Mouse (Mus musculus) gastrocnemius, adult 2 months (tissue): ENCODE results near the gene Ppm1h. TPM values are rescaled to one million over a fixed set of nuclear protein-coding genes. Genes with fewer than 3 reads are reported as not detected.

Source experiments
- DNase-seq: peaks from one replicate; pipeline ENCODE4 v3.0.0; 2022
- H3K27ac ChIP-seq: fragments of 200-600 bp; 2 replicates; pipeline ENCODE4 v1.8.1; 2022; ENCODE audit warnings: mild to moderate bottlenecking
- H3K4me3 ChIP-seq: fragments of 200-600 bp; 2 replicates; pipeline ENCODE4 v1.8.1; 2022; ENCODE audit warnings: mild to moderate bottlenecking, moderate library complexity
- CTCF ChIP-seq: fragments of 200-600 bp; IDR thresholded peaks from 2 replicates; pipeline ENCODE4 v1.8.1; 2022; ENCODE audit warnings: antibody characterized with exemption, mild to moderate bottlenecking, moderate library complexity
- intact Hi-C: fragments of 180-260 bp; cut with DNase I; formaldehyde crosslinking; loops from one replicate; pipeline ENCODE4 v1.15.1; 2025
- total RNA-seq, 2 experiments: library from RNA; stranded (reverse); gene quantifications; 2 replicates each; pipeline ENCODE4 v1.2.3; 2021

Ppm1h gene
- total RNA-seq, 2 experiments from 2014 or later, result 1.2 to 2.0 TPM

GRCm38 (mm10) chr10:122715856-122716255 lies 37.3 kb downstream of the Ppm1h start:
- no peak for TF ChIP-seq CTCF
- no peak overlapping the region for H3K4me3 ChIP-seq
- intact Hi-C loops, result no loop called here
- H3K27ac ChIP-seq, result no peak overlapping the region
- DNase-seq, result no peak

GRCm38 (mm10) chr10:122716286-122716685 lies 37.7 kb downstream of the Ppm1h start:
- DNase-seq, result no peak
- intact Hi-C loops, result no loop called here

GRCm38 (mm10) chr10:122716739-122717474 lies 38.3 kb downstream of the Ppm1h start:
- Histone ChIP-seq H3K27ac (no peak overlapping the region), H3K4me3 (no peak overlapping the region)
- intact Hi-C loops, result no loop called here
- DNase-seq, result no peak
- TF ChIP-seq CTCF, result no peak

More at GRCm38 (mm10) chr10:122716286-122716685, 37.7 kb downstream of the Ppm1h start:
- Histone ChIP-seq H3K27ac (no peak overlapping the region), H3K4me3 (no peak overlapping the region)
- TF ChIP-seq CTCF, result no peak

GRCm38 (mm10) chr10:122717754-122718415 lies 39.3 kb downstream of the Ppm1h start:
- H3K27ac ChIP-seq, result no peak overlapping the region
- H3K4me3 ChIP-seq, result no peak overlapping the region
- no peak for TF ChIP-seq CTCF
- DNase-seq, result no peak
- intact Hi-C loops, result no loop called here

GRCm38 (mm10) chr10:122718951-122719350 lies 40.4 kb downstream of the Ppm1h start:
- intact Hi-C loops, result no loop called here
- Histone ChIP-seq H3K27ac (no peak overlapping the region), H3K4me3 (no peak overlapping the region)
- no peak for DNase-seq
- TF ChIP-seq CTCF, result no peak

- no peak for DNase-seq
- intact Hi-C loops, result no loop called here
These were observed 43.5 kb downstream of the Ppm1h start for GRCm38 (mm10) chr10:122722111-122722510.

GRCm38 (mm10) chr10:122724692-122725091 lies 46.1 kb downstream of the Ppm1h start:
- Histone ChIP-seq H3K27ac (no peak overlapping the region), H3K4me3 (no peak overlapping the region)
- no peak for TF ChIP-seq CTCF
- no peak for DNase-seq
- intact Hi-C loops, result no loop called here

More at GRCm38 (mm10) chr10:122722111-122722510, 43.5 kb downstream of the Ppm1h start:
- H3K27ac ChIP-seq, result no peak overlapping the region
- H3K4me3 ChIP-seq, result no peak overlapping the region
- no peak for TF ChIP-seq CTCF

GRCm38 (mm10) chr10:122727228-122727627 lies 48.7 kb downstream of the Ppm1h start:
- no peak overlapping the region for H3K27ac ChIP-seq
- TF ChIP-seq CTCF, result no peak

GRCm38 (mm10) chr10:122728172-122728571 lies 49.6 kb downstream of the Ppm1h start:
- Histone ChIP-seq H3K4me3 (no peak overlapping the region), H3K27ac (no peak overlapping the region)
- no peak for TF ChIP-seq CTCF
- DNase-seq, result no peak
- intact Hi-C loops, result no loop called here

More at GRCm38 (mm10) chr10:122727228-122727627, 48.7 kb downstream of the Ppm1h start:
- intact Hi-C loops, result no loop called here
- DNase-seq, result no peak
- H3K4me3 ChIP-seq, result no peak overlapping the region

- no peak for TF ChIP-seq CTCF
- DNase-seq, result no peak
- no peak overlapping the region for H3K4me3 ChIP-seq
- no peak overlapping the region for H3K27ac ChIP-seq
- intact Hi-C loops, result no loop called here
These were observed 53.6 kb downstream of the Ppm1h start for GRCm38 (mm10) chr10:122732146-122732545.

GRCm38 (mm10) chr10:122734521-122734920 lies 56.0 kb downstream of the Ppm1h start:
- intact Hi-C loops, result no loop called here
- Histone ChIP-seq H3K27ac (no peak overlapping the region), H3K4me3 (no peak overlapping the region)
- DNase-seq, result no peak
- no peak for TF ChIP-seq CTCF

GRCm38 (mm10) chr10:122735284-122735784 lies 56.8 kb downstream of the Ppm1h start:
- Histone ChIP-seq H3K27ac (no peak overlapping the region), H3K4me3 (no peak overlapping the region)
- intact Hi-C loops, result no loop called here
- no peak for TF ChIP-seq CTCF
- no peak for DNase-seq

GRCm38 (mm10) chr10:122736835-122737234 lies 58.3 kb downstream of the Ppm1h start:
- no peak overlapping the region for H3K27ac ChIP-seq
- DNase-seq, result no peak
- intact Hi-C loops, result no loop called here
- H3K4me3 ChIP-seq, result no peak overlapping the region
- TF ChIP-seq CTCF, result no peak

GRCm38 (mm10) chr10:122738526-122738925 lies 60.0 kb downstream of the Ppm1h start:
- intact Hi-C loops, result no loop called here
- no peak for TF ChIP-seq CTCF
- Histone ChIP-seq H3K4me3 (no peak overlapping the region), H3K27ac (no peak overlapping the region)
- DNase-seq, result no peak
